Mouse (Mus musculus) small intestine, adult 2 months (tissue): ENCODE measurements around the gene Asap2.

Source experiments
- CTCF ChIP-seq: fragments of 200-500 bp; IDR thresholded peaks from 2 replicates; pipeline ENCODE4 v1.5.1; 2012; ENCODE audit warnings: low read depth, mild to moderate bottlenecking, control low read depth, inconsistent platforms, low read length, moderate library complexity, mixed read lengths; ENCODE audit not compliant: insufficient replicate concordance, insufficient read length; ENCODE audit errors: extremely low read depth
- POLR2A ChIP-seq: fragments of 200-500 bp; IDR thresholded peaks from 2 replicates; pipeline ENCODE4 v1.6.1; 2012; ENCODE audit warnings: low read depth, mild to moderate bottlenecking, control low read depth, inconsistent platforms, low read length, moderate library complexity

DNA sequence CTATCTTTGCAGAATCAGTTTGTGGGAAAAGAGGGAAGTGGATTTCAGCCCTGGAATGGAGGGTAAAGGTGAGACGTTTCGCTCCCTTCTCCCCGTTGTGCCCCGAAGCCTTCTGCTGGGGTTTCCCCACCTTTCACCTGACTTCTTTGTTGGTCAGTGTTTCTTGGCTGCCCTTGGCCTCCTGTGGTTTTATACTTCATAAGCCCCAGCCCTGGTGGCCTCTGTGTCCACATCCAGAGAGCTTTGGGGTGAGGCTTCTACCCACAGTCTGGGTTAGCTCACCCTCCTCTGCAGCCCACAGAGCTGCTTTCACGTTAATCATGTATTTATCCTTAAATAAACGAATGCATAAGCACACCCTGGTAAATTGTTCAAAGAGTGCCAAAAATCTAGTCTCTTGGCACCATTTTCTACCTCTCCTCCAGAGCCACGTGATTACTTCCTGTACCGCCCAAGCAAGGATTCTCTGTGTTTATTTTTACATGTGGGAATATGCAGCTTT is 170.1 kb downstream of the Asap2 start:
- TF ChIP-seq POLR2A (no peak), CTCF (no peak)
